Mouse (Mus musculus) spleen, adult 2 months (tissue): ENCODE results near the gene Mob4.

Experiments used
- CTCF ChIP-seq: fragments of 200-500 bp; IDR thresholded peaks from 2 replicates; pipeline ENCODE4 v1.5.1; 2011; ENCODE audit warnings: mild to moderate bottlenecking, inconsistent platforms; ENCODE audit not compliant: insufficient read depth, insufficient read length, insufficient replicate concordance; ENCODE audit errors: extremely low read depth
- POLR2A ChIP-seq: fragments of 200-500 bp; IDR thresholded peaks from 2 replicates; pipeline ENCODE4 v1.6.1; 2011; ENCODE audit warnings: low read depth, low read length, inconsistent platforms

- TF ChIP-seq POLR2A (no peak), CTCF (no peak)
Measured at GRCm38 (mm10) chr1:55194064-55194915, 63.3 kb downstream of the Mob4 start.
